Mouse (Mus musculus) hindbrain, embryonic 13.5 days (tissue): ENCODE results near the gene Ift57. TPM values are rescaled to one million over a fixed set of nuclear protein-coding genes. Genes with fewer than 3 reads are reported as not detected.

Experiments
- ATAC-seq: fragments of 200-750 bp; cut with Nextera tagmentation; 2 replicates; pipeline ENCODE4 v1.8.0; 2017; ENCODE audit warnings: moderate TSS enrichment; ENCODE audit not compliant: low FRiP score
- H3K27ac ChIP-seq: fragments of 300-500 bp; sonication (generic); 2 replicates; pipeline ENCODE4 v1.5.1; 2015; ENCODE audit warnings: inconsistent platforms, mild to moderate bottlenecking, moderate library complexity
- H3K27me3 ChIP-seq: fragments of 300-500 bp; sonication (generic); 2 replicates; pipeline ENCODE4 v1.6.1; 2015; ENCODE audit warnings: mild to moderate bottlenecking, inconsistent platforms
- H3K36me3 ChIP-seq: fragments of 300-500 bp; sonication (generic); 2 replicates; pipeline ENCODE4 v1.6.1; 2015; ENCODE audit warnings: mild to moderate bottlenecking, inconsistent platforms
- H3K4me1 ChIP-seq: fragments of 300-500 bp; sonication (generic); replicated peaks from 2 replicates; pipeline ENCODE4 v1.6.1; 2015; ENCODE audit warnings: inconsistent platforms
- H3K4me2 ChIP-seq: fragments of 300-500 bp; sonication (generic); 2 replicates; pipeline ENCODE4 v1.6.1; 2015; ENCODE audit warnings: inconsistent platforms, mild to moderate bottlenecking, moderate library complexity
- H3K4me3 ChIP-seq: fragments of 300-500 bp; sonication (generic); 2 replicates; pipeline ENCODE4 v1.5.1; 2015; ENCODE audit warnings: mild to moderate bottlenecking, inconsistent platforms
- H3K9ac ChIP-seq: fragments of 300-500 bp; sonication (generic); 2 replicates; pipeline ENCODE4 v1.6.1; 2015; ENCODE audit warnings: mild to moderate bottlenecking, inconsistent platforms
- H3K9me3 ChIP-seq: fragments of 300-500 bp; sonication (generic); 2 replicates; pipeline ENCODE4 v1.6.1; 2016; ENCODE audit warnings: inconsistent platforms
- WGBS: fragments of 180-500 bp; shearing (Covaris S2); methylation state at CpG from one replicate; pipeline ENCODE4 v1.1.7; 2015; 5-methylcytosine and 5-hydroxymethylcytosine counted together
- polyA plus RNA-seq: library from polyadenylated mRNA; unstranded; fragments of >200 nt; fragmentation: Nextera tagmentation; extraction: Ambion mirVana; gene quantifications from 2 replicates; pipeline ENCODE4 v1.2.1, GENCODE M21; 2015

Gene Ift57
- polyA plus RNA-seq, 1 experiment from 2014 or later = 43.5 TPM

DNA sequence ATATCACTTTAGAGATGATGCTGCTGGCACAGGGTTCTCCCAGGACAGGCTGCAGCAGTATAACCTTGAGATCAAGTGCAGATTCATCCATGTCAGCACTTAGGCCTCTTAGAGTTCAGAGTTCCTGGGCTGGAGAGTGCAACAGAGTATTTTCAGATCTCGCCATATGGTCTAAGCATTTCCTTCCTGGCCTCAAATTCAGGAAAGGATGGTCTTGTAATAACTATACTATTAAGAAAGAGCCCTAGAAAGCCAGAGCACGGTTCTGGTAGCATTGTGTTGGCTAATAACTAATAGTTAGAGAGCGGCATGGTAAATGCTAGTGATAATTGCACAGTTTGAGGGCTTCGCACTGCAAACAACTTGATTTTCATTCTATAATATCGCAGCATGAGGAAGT lies 62.9 kb downstream of the Ift57 start:
- H3K27me3 ChIP-seq = no peaks in the 10 kb centered on the region
- no peaks in the 10 kb centered on the region for H3K4me1 ChIP-seq
- WGBS = 87% methylated on average over 5 of the region's 5 CpGs
- H3K36me3 ChIP-seq = no peaks in the 10 kb centered on the region
- H3K27ac ChIP-seq = no peak overlapping the region
- H3K4me3 ChIP-seq = no peak overlapping the region
- no peak overlapping the region for H3K4me2 ChIP-seq
- ATAC-seq = no peak
- no peak overlapping the region for H3K9ac ChIP-seq
- H3K9me3 ChIP-seq = no peaks in the 10 kb centered on the region

DNA sequence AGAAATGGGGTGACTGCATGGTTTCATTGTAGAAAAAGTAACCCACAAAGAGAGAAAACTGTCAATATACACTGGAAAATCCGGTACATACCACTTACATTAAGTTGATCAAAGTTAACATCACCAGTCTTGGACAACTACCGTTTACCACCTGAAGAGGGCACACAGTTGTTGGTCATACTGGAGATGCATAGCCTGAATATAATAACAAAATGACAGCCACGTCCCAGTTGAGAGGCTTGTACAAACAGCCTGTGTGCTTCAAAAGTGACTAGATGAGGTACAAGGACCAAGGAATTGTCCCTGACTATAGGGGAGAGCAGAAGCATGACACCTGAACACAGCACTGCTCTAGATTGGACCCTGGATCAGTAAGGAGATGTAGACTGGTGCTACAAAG lies 67.3 kb downstream of the Ift57 start:
- ATAC-seq = no peak
- no peaks in the 10 kb centered on the region for H3K27me3 ChIP-seq
- H3K4me3 ChIP-seq = no peak overlapping the region
- H3K4me1 ChIP-seq = no peaks in the 10 kb centered on the region
- WGBS = 67% methylated on average over 3 of the region's 3 CpGs
- H3K9ac ChIP-seq = no peak overlapping the region
- H3K4me2 ChIP-seq = no peak overlapping the region
- H3K36me3 ChIP-seq = no peaks in the 10 kb centered on the region
- no peak overlapping the region for H3K27ac ChIP-seq
- H3K9me3 ChIP-seq = no peaks in the 10 kb centered on the region

DNA sequence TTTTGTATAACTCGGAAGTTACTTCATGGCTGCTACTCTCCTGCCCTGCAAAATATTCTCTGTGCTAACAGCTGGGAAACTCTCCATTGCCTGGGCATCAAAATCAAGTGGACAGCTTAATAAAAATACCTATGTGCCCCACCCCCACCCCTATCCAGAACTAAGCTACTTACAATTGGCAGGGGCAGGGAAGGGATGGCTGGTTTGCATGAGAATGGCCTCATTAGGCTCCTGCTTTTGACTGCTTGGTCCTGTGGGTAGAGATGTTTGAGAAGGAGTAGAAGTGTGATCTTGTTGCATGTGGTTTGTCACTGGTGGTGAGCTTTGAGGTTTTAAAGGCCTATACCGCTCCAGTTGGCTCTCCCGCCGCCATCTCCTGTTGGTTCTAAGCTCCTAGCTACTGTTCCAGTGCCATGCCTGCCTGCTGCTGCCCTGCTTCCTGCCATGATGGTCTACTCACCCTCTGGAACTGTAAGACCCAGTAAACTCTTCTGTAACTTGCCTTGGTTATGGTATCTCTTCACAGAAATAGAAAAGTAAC lies 69.5 kb downstream of the Ift57 start:
- no peak for ATAC-seq
- Histone ChIP-seq H3K9ac (no peak overlapping the region), H3K27ac (no peak overlapping the region), H3K27me3 (no peaks in the 10 kb centered on the region), H3K4me3 (no peak overlapping the region), H3K4me1 (no peaks in the 10 kb centered on the region), H3K36me3 (no peaks in the 10 kb centered on the region), H3K9me3 (no peaks in the 10 kb centered on the region), H3K4me2 (no peak overlapping the region)
- 89% methylated on average over 4 of the region's 4 CpGs for WGBS

DNA sequence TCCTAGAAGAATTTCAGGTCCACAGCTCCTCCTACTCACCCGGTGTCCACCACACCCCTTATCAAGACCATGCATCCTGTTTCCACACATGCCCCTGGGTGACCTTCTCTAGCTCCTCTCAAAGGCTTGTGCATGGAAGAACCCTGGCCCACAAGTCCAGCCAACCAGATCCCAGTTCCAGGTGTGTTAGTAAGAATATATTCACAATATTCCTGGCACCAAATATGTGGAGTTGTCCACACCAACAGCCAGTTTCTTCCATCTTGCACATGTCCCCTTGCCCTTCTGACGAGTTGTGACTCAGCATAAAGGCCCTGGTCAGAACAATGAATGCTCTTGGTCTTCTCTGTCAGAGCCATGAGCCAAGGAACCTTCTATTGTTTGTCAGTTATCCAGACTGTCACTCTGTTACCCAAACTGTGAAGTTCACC lies 70.8 kb downstream of the Ift57 start:
- Histone ChIP-seq H3K4me1 (no peaks in the 10 kb centered on the region), H3K27ac (no peak overlapping the region), H3K4me2 (no peak overlapping the region), H3K4me3 (no peak overlapping the region), H3K27me3 (no peaks in the 10 kb centered on the region), H3K9me3 (no peaks in the 10 kb centered on the region), H3K36me3 (no peaks in the 10 kb centered on the region), H3K9ac (no peak overlapping the region)
- no peak for ATAC-seq
- WGBS = 81% methylated on average over 2 of the region's 2 CpGs

DNA sequence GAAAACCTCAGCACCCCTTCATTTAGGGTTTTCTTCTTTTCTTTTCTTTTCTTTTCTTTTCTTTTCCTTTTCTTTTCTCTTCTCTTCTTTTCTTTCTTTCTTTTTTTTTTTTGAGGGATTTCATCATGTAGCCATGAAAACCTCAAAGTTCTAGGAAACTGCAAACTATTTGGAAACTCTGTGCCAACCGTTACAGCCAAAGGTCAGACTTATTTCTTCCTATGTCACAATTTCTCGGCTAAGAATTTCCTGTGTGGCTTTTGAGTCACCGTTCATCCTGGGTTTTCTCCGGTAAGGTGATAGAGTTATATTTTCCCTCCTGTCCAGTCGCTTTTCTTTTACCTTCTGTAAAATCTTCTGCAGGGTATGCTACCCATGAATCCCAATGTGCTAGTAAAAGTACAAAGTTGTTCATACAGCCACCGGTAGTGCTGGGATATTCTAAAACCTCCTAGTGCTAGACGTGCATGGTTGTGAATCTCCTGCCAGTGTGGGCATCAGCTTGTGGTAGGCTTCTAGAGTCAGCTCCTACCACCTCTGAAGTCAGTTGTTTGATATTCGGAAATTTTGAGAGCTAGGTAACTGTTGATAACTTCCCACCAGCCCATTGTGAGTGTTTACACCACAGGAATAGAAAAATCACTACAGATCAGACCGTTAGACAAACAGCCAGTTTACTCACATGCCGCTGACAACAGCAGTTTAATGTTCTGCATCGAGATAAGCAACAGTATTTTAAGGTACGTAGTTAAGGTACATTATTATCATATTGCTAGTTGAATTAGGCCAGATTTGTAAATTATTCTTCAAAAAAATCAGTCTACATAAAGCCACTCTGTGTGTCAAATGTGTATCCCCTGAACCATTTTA lies 71.5 kb downstream of the Ift57 start:
- Histone ChIP-seq H3K36me3 (no peaks in the 10 kb centered on the region), H3K4me2 (no peak overlapping the region), H3K9ac (no peak overlapping the region), H3K27ac (no peak overlapping the region), H3K4me3 (no peak overlapping the region), H3K4me1 (no peaks in the 10 kb centered on the region), H3K9me3 (no peaks in the 10 kb centered on the region), H3K27me3 (no peaks in the 10 kb centered on the region)
- no peak for ATAC-seq
- WGBS = 92% methylated on average over 12 of the region's 12 CpGs

DNA sequence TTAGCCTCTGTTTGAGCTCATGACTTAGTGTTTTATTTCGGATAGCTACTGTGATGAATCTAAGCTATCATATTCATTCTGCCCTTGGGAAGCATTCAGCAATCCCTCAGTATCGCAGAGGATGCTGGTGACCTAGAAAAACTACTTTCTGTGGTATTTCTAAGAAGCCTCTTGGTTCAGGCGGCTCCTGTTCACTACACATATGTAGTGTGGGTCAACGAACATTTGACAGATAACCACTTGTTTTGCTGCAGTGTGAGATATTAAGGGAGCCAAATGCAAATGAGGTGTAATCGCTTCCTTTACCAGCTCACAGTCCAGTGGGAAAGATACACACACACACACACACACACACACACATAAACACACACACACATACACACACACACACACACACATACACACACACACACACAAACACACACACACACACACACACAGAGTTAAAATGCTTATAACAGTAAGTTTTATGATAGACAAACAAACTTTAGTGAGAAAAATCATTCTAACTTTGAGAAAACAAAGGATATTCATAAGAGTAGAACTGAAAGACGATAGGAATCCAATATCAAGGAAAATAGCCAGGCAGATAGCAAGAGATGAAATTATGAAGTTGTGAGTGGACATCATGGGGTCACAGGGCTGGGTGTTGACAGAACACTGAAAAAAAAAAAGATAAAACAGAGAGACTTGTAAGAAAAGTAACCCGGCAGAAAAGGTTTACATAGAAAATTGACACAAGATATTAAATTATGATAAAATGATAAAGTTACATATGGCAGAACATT lies 72.8 kb downstream of the Ift57 start:
- 82% methylated on average over 7 of the region's 7 CpGs for WGBS
- H3K4me3 ChIP-seq = no peak overlapping the region
- ATAC-seq = no peak
- no peaks in the 10 kb centered on the region for H3K36me3 ChIP-seq
- H3K9me3 ChIP-seq = no peaks in the 10 kb centered on the region
- no peak overlapping the region for H3K9ac ChIP-seq
- H3K4me1 ChIP-seq = no peaks in the 10 kb centered on the region
- no peak overlapping the region for H3K27ac ChIP-seq
- H3K27me3 ChIP-seq = no peaks in the 10 kb centered on the region
- no peak overlapping the region for H3K4me2 ChIP-seq

DNA sequence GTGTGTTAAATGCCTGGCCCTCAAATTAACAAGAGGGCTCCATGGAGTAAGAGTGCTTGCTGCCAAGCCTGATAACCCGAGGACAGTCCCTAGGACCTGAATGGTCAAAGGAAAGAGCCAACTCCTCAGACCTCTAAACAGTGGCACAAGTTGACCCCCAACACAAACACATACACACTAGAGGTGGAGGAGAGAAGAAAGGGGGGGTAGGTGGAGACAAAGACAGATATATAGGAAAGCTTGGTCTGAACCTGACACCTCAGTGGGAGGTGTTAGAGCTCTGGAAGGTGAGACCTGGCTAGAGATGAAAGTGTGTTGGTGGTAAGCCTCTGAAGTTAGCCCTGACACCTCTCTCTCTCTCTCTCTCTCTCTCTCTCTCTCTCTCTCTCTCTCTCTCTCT lies 73.5 kb downstream of the Ift57 start:
- H3K36me3 ChIP-seq = no peaks in the 10 kb centered on the region
- no peak overlapping the region for H3K9ac ChIP-seq
- ATAC-seq = no peak
- H3K27me3 ChIP-seq = no peaks in the 10 kb centered on the region
- no peak overlapping the region for H3K4me2 ChIP-seq
- no peaks in the 10 kb centered on the region for H3K4me1 ChIP-seq
- no peak overlapping the region for H3K27ac ChIP-seq
- no peak overlapping the region for H3K4me3 ChIP-seq
- H3K9me3 ChIP-seq = no peaks in the 10 kb centered on the region
- WGBS = 88% methylated on average over 1 of the region's 1 CpGs

DNA sequence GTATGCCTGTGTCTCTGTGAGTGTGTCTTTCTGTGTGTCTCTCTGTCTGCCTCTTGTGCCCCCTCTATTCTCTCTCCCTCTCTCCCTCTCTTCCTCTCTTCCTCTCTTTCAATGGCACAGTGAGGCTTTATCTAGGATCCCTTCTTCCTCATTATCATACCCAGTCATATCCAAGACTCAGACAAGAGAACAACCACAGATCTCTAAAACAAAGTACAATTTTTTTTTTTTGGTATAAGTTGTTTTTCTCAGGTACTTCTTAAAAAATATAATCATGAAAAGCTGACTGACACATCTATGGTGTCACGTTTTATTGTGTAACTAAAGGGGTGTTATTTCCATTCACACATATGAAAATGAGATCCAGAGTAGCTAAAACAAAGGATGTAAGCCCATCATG lies 74.0 kb downstream of the Ift57 start:
- Histone ChIP-seq H3K4me3 (no peak overlapping the region), H3K27me3 (no peaks in the 10 kb centered on the region), H3K9me3 (no peaks in the 10 kb centered on the region), H3K4me2 (no peak overlapping the region), H3K36me3 (no peaks in the 10 kb centered on the region), H3K4me1 (no peaks in the 10 kb centered on the region), H3K9ac (no peak overlapping the region), H3K27ac (no peak overlapping the region)
- 97% methylated on average over 1 of the region's 1 CpGs for WGBS
- no peak for ATAC-seq

DNA sequence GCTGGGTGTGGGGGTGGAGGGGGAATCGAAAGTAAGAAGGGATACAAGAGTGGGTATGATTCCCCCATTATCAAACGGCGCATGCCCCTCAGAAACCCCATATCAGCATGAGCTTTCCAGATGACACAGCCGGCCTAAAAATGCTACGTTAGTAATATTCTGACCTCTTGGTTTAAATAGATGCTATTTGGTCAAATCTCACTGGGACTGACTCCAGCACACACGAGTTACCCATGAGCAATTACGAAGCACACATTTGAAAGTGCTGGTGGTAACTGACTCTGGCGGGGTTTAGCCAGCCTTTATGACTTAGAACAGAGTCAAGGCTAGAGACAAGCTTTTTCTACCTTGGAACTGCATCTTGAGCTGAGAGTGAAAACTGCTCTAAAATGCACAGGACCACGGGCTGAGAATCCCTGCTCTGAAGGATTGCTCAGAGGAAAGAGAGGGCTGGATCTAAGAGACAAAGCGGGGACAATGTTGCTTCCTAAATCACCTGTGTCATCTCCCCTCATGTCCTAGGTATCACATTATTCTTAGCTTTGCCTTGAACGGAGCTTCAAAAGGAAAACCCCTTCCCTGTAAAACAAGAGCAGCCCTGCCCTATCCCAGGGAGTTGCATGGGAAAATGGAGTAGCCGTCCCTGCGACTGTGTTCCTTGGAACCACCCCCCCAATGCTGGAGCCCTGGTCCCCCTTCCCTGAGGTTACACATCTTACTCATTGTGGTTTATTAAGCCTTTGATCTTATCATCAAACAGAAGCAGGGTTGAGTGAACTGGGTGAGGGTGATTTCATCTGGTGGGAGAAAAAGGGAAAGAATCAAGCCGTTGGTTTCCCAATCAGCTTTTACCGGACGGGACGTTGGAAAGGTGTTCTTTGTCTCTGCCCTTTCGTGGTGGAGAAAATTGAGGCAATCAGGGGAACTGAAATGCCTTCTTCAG lies 75.3 kb downstream of the Ift57 start:
- Histone ChIP-seq H3K4me3 (no peak overlapping the region), H3K9ac (no peak overlapping the region), H3K36me3 (no peaks in the 10 kb centered on the region), H3K9me3 (no peaks in the 10 kb centered on the region), H3K4me2 (no peak overlapping the region), H3K27ac (no peak overlapping the region), H3K27me3 (no peaks in the 10 kb centered on the region), H3K4me1 (no peaks in the 10 kb centered on the region)
- WGBS = 86% methylated on average over 18 of the region's 18 CpGs
- ATAC-seq = no peak

DNA sequence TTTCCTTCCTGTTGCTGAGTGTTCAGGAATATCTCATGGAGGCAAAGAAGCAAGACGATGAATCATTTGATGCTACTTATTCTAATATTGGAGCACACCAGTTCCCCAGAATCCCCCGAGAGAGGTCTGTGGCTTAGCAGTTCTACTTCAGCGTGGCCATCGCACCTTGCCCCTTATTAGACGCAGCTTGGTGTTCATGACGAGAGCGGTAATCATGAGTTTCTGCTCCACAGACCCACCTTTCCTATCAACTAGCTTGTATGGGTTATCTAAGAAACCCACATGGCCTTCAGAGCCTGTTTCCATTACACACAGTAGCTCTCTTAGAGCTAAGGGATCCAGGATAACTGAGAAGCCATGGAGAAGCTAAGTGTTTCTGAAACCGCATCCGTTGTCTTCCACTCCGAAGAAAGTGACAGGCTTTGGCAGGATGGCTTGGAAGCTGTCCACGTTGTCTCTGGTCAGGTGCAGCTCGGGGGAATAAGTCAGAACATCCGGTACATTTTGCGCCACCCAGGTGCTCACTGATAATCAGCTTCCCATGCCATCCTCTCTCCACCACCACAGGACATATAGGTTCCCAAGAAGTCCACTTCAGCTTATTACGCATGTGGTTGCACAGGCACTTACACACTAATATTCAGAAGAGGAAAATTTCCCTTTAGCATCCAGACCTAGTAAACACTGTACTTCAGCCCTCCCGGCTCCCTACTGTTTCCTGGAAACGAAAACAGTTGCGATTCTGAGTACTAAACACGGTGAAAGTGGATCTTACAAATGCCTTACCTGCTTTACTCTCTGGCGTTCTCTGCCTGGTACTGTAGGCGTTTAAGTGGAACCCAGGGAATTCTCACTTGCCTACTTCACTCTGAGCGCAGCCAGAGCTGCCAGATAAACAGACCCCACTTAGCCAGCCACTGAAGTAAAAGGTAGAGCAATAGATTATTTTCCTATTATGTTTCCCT lies 76.3 kb downstream of the Ift57 start:
- Histone ChIP-seq H3K36me3 (no peaks in the 10 kb centered on the region), H3K27me3 (no peaks in the 10 kb centered on the region), H3K27ac (no peak overlapping the region), H3K4me3 (no peak overlapping the region), H3K9me3 (no peaks in the 10 kb centered on the region), H3K4me1 (no peaks in the 10 kb centered on the region), H3K9ac (no peak overlapping the region), H3K4me2 (no peak overlapping the region)
- 89% methylated on average over 22 of the region's 22 CpGs for WGBS
- ATAC-seq = no peak

DNA sequence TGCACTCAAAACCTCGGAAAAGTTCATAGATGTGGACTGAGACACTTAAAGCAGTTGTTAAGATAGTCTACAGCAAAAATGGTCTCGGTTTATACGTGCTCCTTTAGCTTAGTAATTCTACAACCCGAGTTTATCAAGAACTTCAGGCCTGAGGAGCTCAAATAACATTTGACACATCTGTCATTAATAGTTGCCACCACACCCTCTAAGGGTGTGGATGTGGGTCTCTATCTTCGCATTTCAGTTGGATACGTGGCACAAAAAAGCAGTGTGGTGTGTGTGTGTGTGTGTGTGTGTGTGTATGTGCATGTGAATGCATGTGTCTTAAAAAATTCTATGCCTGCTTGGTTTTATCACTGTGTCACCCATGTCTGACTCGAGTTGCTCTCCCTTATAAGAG lies 77.9 kb downstream of the Ift57 start:
- H3K4me2 ChIP-seq = no peak overlapping the region
- H3K4me1 ChIP-seq = no peaks in the 10 kb centered on the region
- no peaks in the 10 kb centered on the region for H3K36me3 ChIP-seq
- ATAC-seq = no peak
- no peak overlapping the region for H3K27ac ChIP-seq
- H3K9me3 ChIP-seq = no peaks in the 10 kb centered on the region
- H3K4me3 ChIP-seq = no peak overlapping the region
- WGBS = 85% methylated on average over 7 of the region's 7 CpGs
- H3K27me3 ChIP-seq = no peaks in the 10 kb centered on the region
- no peak overlapping the region for H3K9ac ChIP-seq
